Comparison of ENCODE assay signal across 8 mouse cellular contexts in the genomic region with DNA sequence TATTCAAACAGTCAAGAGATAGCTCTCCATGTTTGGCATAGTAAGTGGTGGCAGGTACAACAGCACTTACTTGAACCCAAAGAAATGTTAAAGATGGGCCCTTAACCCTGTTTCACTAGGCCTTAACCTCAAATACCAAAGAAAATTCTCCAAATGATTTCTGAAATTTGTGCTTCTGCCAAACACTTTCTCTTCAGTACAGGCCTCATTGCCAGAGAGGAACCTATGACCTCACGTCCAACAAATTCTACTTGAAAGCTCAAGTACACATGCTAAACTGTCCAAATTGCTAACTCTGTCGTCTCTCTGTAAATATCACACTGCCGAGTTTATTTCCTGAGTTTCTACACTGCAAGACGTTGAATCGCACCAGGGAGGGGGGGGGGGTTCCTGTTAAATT. TPM values are rescaled to one million over a fixed set of nuclear protein-coding genes. Genes with fewer than 3 reads are reported as not detected.
A peak's percentile ranks its signal among the peaks of the same experiment; 100 is the strongest.
DNase-seq lines count a peak whose midpoint lies in the region; ATAC-seq and TF ChIP-seq lines count a peak whose summit lies in the region.

No protein-coding gene starts in this region.

- TF ChIP-seq CTCF in MEL (IDR thresholded peaks at IDR 0.05 in 2 of 3, conservative IDR thresholded peaks at IDR 0.05 in 1 of 3; ENCODE audit: control insufficient read depth in 1 of 3, insufficient read depth in 1 of 3, low read depth in 2 of 3, low read length in 3 of 3, poor library complexity in 1 of 3, severe bottlenecking in 1 of 3): no peak
- TF ChIP-seq CTCF in forebrain, postnatal 0 days (IDR thresholded peaks at IDR 0.05; ENCODE audit: low read depth): no peak
- no peak for TF ChIP-seq CTCF in olfactory bulb, adult 2 months (IDR thresholded peaks at IDR 0.05; ENCODE audit: insufficient read depth, low read depth, low read length)

- H3K27ac ChIP-seq in MEL (ENCODE audit: control insufficient read depth, low read depth, low read length): peak overlapping the region; percentile 81
- H3K27ac ChIP-seq in forebrain, postnatal 0 days (ENCODE audit: low read depth, low read length): 0 out of 2 replicates have a peak overlapping the region, but pooled peaks have one; percentile 94
- H3K27ac ChIP-seq in liver, embryonic 11.5 days (ENCODE audit: low read depth, low read length): no peak overlapping the region
- H3K27ac ChIP-seq in olfactory bulb, adult 2 months (ENCODE audit: insufficient read depth, low read depth, low read length): no peak overlapping the region

- TF ChIP-seq RAD21 in MEL (IDR thresholded peaks at IDR 0.05; ENCODE audit: low read depth, low read length): no peak

- H3K4me2 ChIP-seq in forebrain, postnatal 0 days (ENCODE audit: low read depth): peak overlapping the region; percentile 44
- H3K4me2 ChIP-seq in liver, embryonic 11.5 days: peak overlapping the region; percentile 57

- no peak for ATAC-seq in erythroblast, adult 5-6 weeks (replicated peaks; ENCODE audit: low FRiP score, poor library complexity, severe bottlenecking)
- no peak for ATAC-seq in forebrain, postnatal 0 days
- no peak for ATAC-seq in liver, embryonic 11.5 days (replicated peaks; ENCODE audit: low FRiP score)

- TF ChIP-seq EP300 in MEL (IDR thresholded peaks at IDR 0.05; ENCODE audit: low read depth in 1 of 2, low read length in 2 of 2): no peak

- peak; percentile 74 for DNase-seq in MEL (ENCODE audit: low read depth, low spot score)
- DNase-seq in forebrain, postnatal 0 days: peak; percentile 4
- no peak for DNase-seq in liver, embryonic 11.5 days (ENCODE audit: low spot score)
- no peak for DNase-seq in right cerebral cortex, postnatal 25 days
- no peak for DNase-seq in right cerebral cortex, postnatal 4 days

- peaks cover 2% of the 10 kb centered on the region for H3K27me3 ChIP-seq in erythroblast, embryonic 14.5 days (ENCODE audit: control insufficient read depth)
- no peaks in the 10 kb centered on the region for H3K27me3 ChIP-seq in MEL (ENCODE audit: control insufficient read depth in 1 of 2, insufficient read depth in 2 of 2, low read length in 2 of 2)
- H3K27me3 ChIP-seq in forebrain, postnatal 0 days (ENCODE audit: insufficient read depth, low read length): no peaks in the 10 kb centered on the region
- peaks cover 3% of the 10 kb centered on the region for H3K27me3 ChIP-seq in liver, embryonic 11.5 days (replicated peaks; ENCODE audit: control insufficient read depth, insufficient read depth, low read length)

- peak overlapping the region; percentile 80 for H3K4me3 ChIP-seq in erythroblast, embryonic 14.5 days (replicated peaks)
- peak overlapping the region; percentile 61 to 73 for H3K4me3 ChIP-seq in MEL (ENCODE audit: control insufficient read depth in 1 of 2, insufficient read depth in 1 of 2, low read depth in 2 of 2, low read length in 2 of 2)
- peak overlapping the region; percentile 56 for H3K4me3 ChIP-seq in forebrain, postnatal 0 days (ENCODE audit: low read depth, low read length)
- H3K4me3 ChIP-seq in liver, embryonic 11.5 days (ENCODE audit: low read depth, low read length): peak overlapping the region; percentile 68
- H3K4me3 ChIP-seq in olfactory bulb, adult 2 months (ENCODE audit: insufficient read depth, low read depth, low read length): peak overlapping the region; percentile 13; the same call in 1 of the 2 replicates

- H3K9ac ChIP-seq in MEL (ENCODE audit: control insufficient read depth, low read depth, low read length, poor library complexity, severe bottlenecking): peak overlapping the region; percentile 71
- H3K9ac ChIP-seq in forebrain, postnatal 0 days: peak overlapping the region; percentile 79; the same call in 1 of the 2 replicates
- H3K9ac ChIP-seq in liver, embryonic 11.5 days (ENCODE audit: low read depth, low read length): peak overlapping the region; percentile 76; the same call in 1 of the 2 replicates

- peaks cover 6% of the 10 kb centered on the region for H3K4me1 ChIP-seq in erythroblast, embryonic 14.5 days (ENCODE audit: control insufficient read depth)
- H3K4me1 ChIP-seq in MEL (ENCODE audit: control insufficient read depth in 1 of 2, insufficient read depth in 2 of 2, low read length in 2 of 2): peaks cover 0 to 6% of the 10 kb centered on the region in 2 experiments; a peak in 1 of 4 replicates
- H3K4me1 ChIP-seq in forebrain, postnatal 0 days (ENCODE audit: insufficient read depth): no peaks in the 10 kb centered on the region
- H3K4me1 ChIP-seq in liver, embryonic 11.5 days (replicated peaks; ENCODE audit: control insufficient read depth, insufficient read depth, low read length): no peaks in the 10 kb centered on the region
- H3K4me1 ChIP-seq in olfactory bulb, adult 2 months (ENCODE audit: control insufficient read depth, insufficient read depth, low read length): no peaks in the 10 kb centered on the region

- TF ChIP-seq POLR2A in MEL (IDR thresholded peaks at IDR 0.05; ENCODE audit: control insufficient read depth in 1 of 2, insufficient read depth in 1 of 2, low read depth in 1 of 2, low read length in 2 of 2, poor library complexity in 1 of 2): no peak
- TF ChIP-seq POLR2A in olfactory bulb, adult 2 months (IDR thresholded peaks at IDR 0.05; ENCODE audit: insufficient read depth, low read depth, low read length): no peak

- peaks cover 5% of the 10 kb centered on the region; the same call in 1 of the 2 replicates for H3K79me2 ChIP-seq in MEL (ENCODE audit: control insufficient read depth, insufficient read depth, low read length, poor library complexity)

- H3K36me3 ChIP-seq in erythroblast, embryonic 14.5 days (ENCODE audit: control insufficient read depth): no peaks in the 10 kb centered on the region
- H3K36me3 ChIP-seq in MEL (ENCODE audit: control insufficient read depth in 1 of 2, insufficient read depth in 2 of 2, low read length in 2 of 2): peaks cover 0 to 11% of the 10 kb centered on the region in 2 experiments; a peak in 2 of 4 replicates
- no peaks in the 10 kb centered on the region for H3K36me3 ChIP-seq in forebrain, postnatal 0 days (ENCODE audit: insufficient read depth)
- no peaks in the 10 kb centered on the region for H3K36me3 ChIP-seq in liver, embryonic 11.5 days (ENCODE audit: control insufficient read depth, insufficient read depth, low read length)

- no peaks in the 10 kb centered on the region for H3K9me3 ChIP-seq in erythroblast, embryonic 14.5 days (ENCODE audit: control insufficient read depth, low read length)
- H3K9me3 ChIP-seq in MEL (replicated peaks; ENCODE audit: insufficient read depth, low read length): no peaks in the 10 kb centered on the region
- no peaks in the 10 kb centered on the region for H3K9me3 ChIP-seq in forebrain, postnatal 0 days (ENCODE audit: low read length)
- no peaks in the 10 kb centered on the region for H3K9me3 ChIP-seq in liver, embryonic 11.5 days (ENCODE audit: control insufficient read depth, low read length)

- WGBS in forebrain, postnatal 0 days: 37% methylated on average over 5 of the region's 5 CpGs
- 35% methylated on average over 5 of the region's 5 CpGs for WGBS in liver, embryonic 11.5 days
- WGBS in olfactory bulb, adult 2 months: 20% methylated on average over 5 of the region's 5 CpGs

TF ChIP-seq in MEL, 35 proteins besides CTCF, POLR2A, EP300 and RAD21:
- TF ChIP-seq TCF12 (IDR thresholded peaks at IDR 0.05; ENCODE audit: low read depth, low read length) (no peak), TBP (IDR thresholded peaks at IDR 0.05; ENCODE audit: low read depth, low read length) (0 out of 2 replicates have a peak, but pooled peaks have one; percentile 38)

RNA-seq across cellular contexts. Expression of a gene that starts 1.0 kb away (rescaled TPM):
- 0.02 TPM in 2 replicates for polyA plus RNA-seq in erythroblast, embryonic 14.5 days (2012)
- 0.19 and 1.3 TPM in 2 replicates for total RNA-seq in erythroblast, adult 5-6 weeks (2015; ENCODE audit: low replicate concordance)
- 0.56 and 0.68 TPM in 2 replicates for total RNA-seq in erythroblast, adult 5-6 weeks (2017; ENCODE audit: low replicate concordance)
- total RNA-seq in MEL (2012; rRNA removed): 1.6 and 1.7 TPM in 2 replicates
- 1 to 10 TPM in 1 of 2 experiments, not detected in 1; 3.9 TPM for polyA plus RNA-seq in MEL (2012; ENCODE audit: insufficient read depth in 1 of 2, insufficient read length in 2 of 2, low read depth in 1 of 2, low replicate concordance in 2 of 2, missing spikeins in 1 of 2)
- 2.2 and 3.0 TPM in 2 replicates for total RNA-seq in forebrain, postnatal 0 days (2014; rRNA removed)
- 3.6 and 6.9 TPM in 2 replicates for polyA plus RNA-seq in forebrain, postnatal 0 days (2015; fragmentation: Nextera tagmentation; extraction: Ambion mirVana)
- polyA plus RNA-seq in liver, embryonic 11.5 days (2014; fragmentation: Nextera tagmentation; extraction: Ambion mirVana): 3.2 and 3.3 TPM in 2 replicates
- not detected in 2 replicates for polyA plus RNA-seq in olfactory bulb, adult 2 months (2012; ENCODE audit: insufficient read depth, insufficient read length, low replicate concordance, missing spikeins)

RNA-seq across cellular contexts. Expression of a gene that starts 43.5 kb away (rescaled TPM):
- polyA plus RNA-seq in erythroblast, embryonic 14.5 days (2012): not detected in 2 replicates
- 1.0 TPM in 1 of 2 replicates, not detected in the other for total RNA-seq in erythroblast, adult 5-6 weeks (2015; ENCODE audit: low replicate concordance)
- total RNA-seq in erythroblast, adult 5-6 weeks (2017; ENCODE audit: low replicate concordance): not detected in 2 replicates
- 0.16 and 0.19 TPM in 2 replicates for total RNA-seq in MEL (2012; rRNA removed)
- under 1 TPM in 1 of 2 experiments, not detected in 1; 0.50 TPM for polyA plus RNA-seq in MEL (2012; ENCODE audit: insufficient read depth in 1 of 2, insufficient read length in 2 of 2, low read depth in 1 of 2, low replicate concordance in 2 of 2, missing spikeins in 1 of 2)
- 0.15 and 0.24 TPM in 2 replicates for total RNA-seq in forebrain, postnatal 0 days (2014; rRNA removed)
- polyA plus RNA-seq in forebrain, postnatal 0 days (2015; fragmentation: Nextera tagmentation; extraction: Ambion mirVana): 0.13 and 0.28 TPM in 2 replicates
- 0.73 and 0.77 TPM in 2 replicates for polyA plus RNA-seq in liver, embryonic 11.5 days (2014; fragmentation: Nextera tagmentation; extraction: Ambion mirVana)
- polyA plus RNA-seq in olfactory bulb, adult 2 months (2012; ENCODE audit: insufficient read depth, insufficient read length, low replicate concordance, missing spikeins): not detected in 2 replicates

Comparison
In these comparisons a context has a peak if more than half of its experiments do, and no peak if none do; other contexts are left out.
1. H3K4me3 ChIP-seq: peak in every context shown above with its lines; median percentile 80 in erythroblast, embryonic 14.5 days; 68 in liver, embryonic 11.5 days; 67 in MEL; 56 in forebrain, postnatal 0 days; 13 in olfactory bulb, adult 2 months.
2. DNase-seq: peak in MEL (single experiment) and forebrain, postnatal 0 days (single experiment); none in liver, embryonic 11.5 days (single experiment), right cerebral cortex, postnatal 25 days (single experiment) and right cerebral cortex, postnatal 4 days (single experiment).
3. H3K27ac ChIP-seq: peak in MEL (single experiment) and forebrain, postnatal 0 days (single experiment); none in liver, embryonic 11.5 days (single experiment) and olfactory bulb, adult 2 months (single experiment).
4. Peak in every context shown above with its lines, with median percentiles within 50 percentile points of each other: H3K9ac ChIP-seq.